Mouse (Mus musculus) small intestine, adult 2 months (tissue): ENCODE results near the gene Dpm1.

Experiments
- CTCF ChIP-seq: fragments of 200-500 bp; IDR thresholded peaks from 2 replicates; pipeline ENCODE4 v1.5.1; 2012; ENCODE audit warnings: low read depth, mild to moderate bottlenecking, control low read depth, inconsistent platforms, low read length, moderate library complexity, mixed read lengths; ENCODE audit not compliant: insufficient replicate concordance, insufficient read length; ENCODE audit errors: extremely low read depth
- POLR2A ChIP-seq: fragments of 200-500 bp; IDR thresholded peaks from 2 replicates; pipeline ENCODE4 v1.6.1; 2012; ENCODE audit warnings: low read depth, mild to moderate bottlenecking, control low read depth, inconsistent platforms, low read length, moderate library complexity

GRCm38 (mm10) chr2:168204476-168204999 lies 25.9 kb downstream of the Dpm1 start:
- no peak for TF ChIP-seq CTCF
- no peak for TF ChIP-seq POLR2A
